ENCODE assay signal across 8 mouse cellular contexts in genomic region chr14:61647182-61647880, GRCm38 (mm10). TPM values are rescaled to one million over a fixed set of nuclear protein-coding genes. Genes with fewer than 3 reads are reported as not detected.
A peak's percentile ranks its signal among the peaks of the same experiment; 100 is the strongest.
DNase-seq lines count a peak whose midpoint lies in the region; ATAC-seq and TF ChIP-seq lines count a peak whose summit lies in the region.

No protein-coding gene starts in this region.

- TF ChIP-seq POLR2A in embryonic fibroblast, embryonic 13.5 days (IDR thresholded peaks at IDR 0.05; ENCODE audit: low read depth, low read length): no peak

- no peak for ATAC-seq in heart, embryonic 16.5 days (replicated peaks; ENCODE audit: extremely low read depth, insufficient read depth, low FRiP score)

- DNase-seq in adrenal gland, postnatal 36 days: peak; percentile 47 to 53
- peak; percentile 36 to 59 for DNase-seq in kidney, postnatal 36 days
- peak; percentile 50 for DNase-seq in lung, postnatal 10 days
- peak; percentile 16 for DNase-seq in retina, postnatal 7 days (ENCODE audit: low read depth, low spot score)
- peak; percentile 46 for DNase-seq in urinary bladder, postnatal 14 days (ENCODE audit: low spot score)

- H3K4me3 ChIP-seq in E14TG2a.4 (replicated peaks; ENCODE audit: low read length): peak overlapping the region; percentile 93
- H3K4me3 ChIP-seq in embryonic fibroblast, embryonic 13.5 days (ENCODE audit: insufficient read depth, low read length): peak overlapping the region; percentile 100
- peak overlapping the region; percentile 96 for H3K4me3 ChIP-seq in heart, embryonic 16.5 days (ENCODE audit: low read length)

- peak overlapping the region; percentile 95 for H3K4me2 ChIP-seq in heart, embryonic 16.5 days (ENCODE audit: low read depth, low read length)

- under 1% methylated on average over 24 of the region's 24 CpGs for WGBS in heart, embryonic 16.5 days

- H3K9me3 ChIP-seq in E14TG2a.4 (ENCODE audit: low read length): no peaks in the 10 kb centered on the region
- H3K9me3 ChIP-seq in heart, embryonic 16.5 days (replicated peaks; ENCODE audit: control insufficient read depth, low read length): no peaks in the 10 kb centered on the region

- peak overlapping the region; percentile 99 for H3K9ac ChIP-seq in heart, embryonic 16.5 days (ENCODE audit: low read length)

- no peak for TF ChIP-seq CTCF in E14TG2a.4 (conservative IDR thresholded peaks at IDR 0.05; ENCODE audit: low read length)
- TF ChIP-seq CTCF in embryonic fibroblast, embryonic 13.5 days (IDR thresholded peaks at IDR 0.05; ENCODE audit: borderline replicate concordance, insufficient read depth, low read length): no peak

- H3K27me3 ChIP-seq in E14TG2a.4 (ENCODE audit: insufficient read depth, low read length): peaks cover 8% of the 10 kb centered on the region
- H3K27me3 ChIP-seq in heart, embryonic 16.5 days (ENCODE audit: control insufficient read depth, insufficient read depth, low read length): no peaks in the 10 kb centered on the region

- H3K27ac ChIP-seq in embryonic fibroblast, embryonic 13.5 days (ENCODE audit: insufficient read depth, low read length): peak overlapping the region; percentile 75
- peak overlapping the region; percentile 98 for H3K27ac ChIP-seq in heart, embryonic 16.5 days (ENCODE audit: low read length)

- H3K4me1 ChIP-seq in E14TG2a.4 (replicated peaks; ENCODE audit: low read depth, low read length): peaks cover 6% of the 10 kb centered on the region; the same call in 1 of the 2 replicates
- H3K4me1 ChIP-seq in embryonic fibroblast, embryonic 13.5 days (ENCODE audit: control insufficient read depth, insufficient read depth, low read length): no peaks in the 10 kb centered on the region
- peaks cover 11% of the 10 kb centered on the region; the same call in 1 of the 2 replicates for H3K4me1 ChIP-seq in heart, embryonic 16.5 days (ENCODE audit: control insufficient read depth, insufficient read depth, low read length)

- no peaks in the 10 kb centered on the region for H3K36me3 ChIP-seq in E14TG2a.4 (ENCODE audit: insufficient read depth, low read length)
- H3K36me3 ChIP-seq in heart, embryonic 16.5 days (ENCODE audit: control insufficient read depth, insufficient read depth): no peaks in the 10 kb centered on the region

RNA-seq across cellular contexts. Expression of gene Kcnrg, which starts 40.1 kb away (rescaled TPM):
- total RNA-seq in adrenal gland, postnatal 36 days (2021): under 1 TPM; 0.17 to 0.20 TPM
- polyA plus RNA-seq in embryonic fibroblast, embryonic 13.5 days (2011; ENCODE audit: insufficient read length, low read depth, missing spikeins): 0.39 TPM in 1 of 2 replicates, not detected in the other
- 0.50 and 0.87 TPM in 2 replicates for polyA plus RNA-seq in heart, embryonic 16.5 days (2015; fragmentation: Nextera tagmentation; extraction: Ambion mirVana)

RNA-seq across cellular contexts. Expression of gene Trim13, which starts 49.3 kb away (rescaled TPM):
- 1 to 10 TPM; 5.3 to 7.0 TPM for total RNA-seq in adrenal gland, postnatal 36 days (2021)
- 15.3 and 15.4 TPM in 2 replicates for polyA plus RNA-seq in embryonic fibroblast, embryonic 13.5 days (2011; ENCODE audit: insufficient read length, low read depth, missing spikeins)
- polyA plus RNA-seq in heart, embryonic 16.5 days (2015; fragmentation: Nextera tagmentation; extraction: Ambion mirVana): 13.0 and 15.2 TPM in 2 replicates
